Mouse (Mus musculus) WW6 (cell line): ENCODE results near the gene Itpkb.
A peak's percentile ranks its signal among the peaks of the same experiment; 100 is the strongest.

Source experiments
- DNase-seq: peaks from one replicate; pipeline ENCODE4 v3.0.0-alpha.2; 2013; ENCODE audit warnings: low read depth, low spot score

The Itpkb gene

DNA sequence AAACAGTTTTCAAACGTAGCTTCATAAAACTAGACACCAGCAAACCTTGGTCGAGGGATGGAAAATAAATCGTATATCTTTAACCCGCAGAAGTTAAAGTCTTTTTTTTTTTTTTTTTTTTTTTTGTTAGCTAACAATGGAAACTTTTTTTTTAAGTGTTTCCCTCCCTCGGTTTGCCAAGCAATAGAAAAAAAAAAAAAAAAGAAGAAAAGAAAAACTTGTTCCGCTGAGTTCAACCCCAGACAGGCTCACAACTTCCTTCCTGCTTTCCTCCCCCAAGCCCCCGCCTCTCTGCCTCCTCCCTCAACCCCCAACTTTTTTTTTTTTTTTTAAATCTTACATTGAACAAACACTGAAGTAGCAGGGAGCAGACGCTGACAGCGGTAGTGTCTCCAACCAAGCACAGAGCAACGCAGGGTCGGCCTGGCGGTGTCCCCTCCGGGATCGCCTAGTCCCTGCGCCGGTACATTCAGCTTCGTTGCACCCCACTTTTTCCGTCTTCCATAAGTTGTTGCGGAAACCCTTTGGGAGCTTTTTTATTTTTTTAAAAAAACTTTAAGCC, at the start of gene Itpkb:
Gene Itpkb (plus strand): TSS at position 341 of the 562 bp plus-strand sequence.
- DNase-seq = no peak

DNA sequence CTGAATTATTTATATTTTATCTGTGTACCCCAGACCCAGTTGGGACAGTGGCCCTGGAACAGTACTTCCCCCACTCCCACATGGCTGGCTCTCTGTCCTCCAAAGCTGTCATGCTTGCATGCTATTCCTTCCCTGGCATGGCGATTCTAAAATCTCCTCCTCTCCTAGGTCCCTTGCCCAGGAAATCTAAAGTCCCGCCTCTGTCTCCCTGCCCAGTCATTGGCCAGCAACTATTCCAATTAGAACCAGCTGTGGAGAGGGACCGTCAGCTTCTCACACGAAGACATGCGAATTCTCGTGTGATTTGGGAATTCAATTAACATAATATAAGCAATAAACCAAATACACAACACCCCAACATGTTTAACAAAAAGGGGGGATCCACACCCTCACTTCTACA, 47.7 kb upstream of the Itpkb start:
- DNase-seq = no peak

DNA sequence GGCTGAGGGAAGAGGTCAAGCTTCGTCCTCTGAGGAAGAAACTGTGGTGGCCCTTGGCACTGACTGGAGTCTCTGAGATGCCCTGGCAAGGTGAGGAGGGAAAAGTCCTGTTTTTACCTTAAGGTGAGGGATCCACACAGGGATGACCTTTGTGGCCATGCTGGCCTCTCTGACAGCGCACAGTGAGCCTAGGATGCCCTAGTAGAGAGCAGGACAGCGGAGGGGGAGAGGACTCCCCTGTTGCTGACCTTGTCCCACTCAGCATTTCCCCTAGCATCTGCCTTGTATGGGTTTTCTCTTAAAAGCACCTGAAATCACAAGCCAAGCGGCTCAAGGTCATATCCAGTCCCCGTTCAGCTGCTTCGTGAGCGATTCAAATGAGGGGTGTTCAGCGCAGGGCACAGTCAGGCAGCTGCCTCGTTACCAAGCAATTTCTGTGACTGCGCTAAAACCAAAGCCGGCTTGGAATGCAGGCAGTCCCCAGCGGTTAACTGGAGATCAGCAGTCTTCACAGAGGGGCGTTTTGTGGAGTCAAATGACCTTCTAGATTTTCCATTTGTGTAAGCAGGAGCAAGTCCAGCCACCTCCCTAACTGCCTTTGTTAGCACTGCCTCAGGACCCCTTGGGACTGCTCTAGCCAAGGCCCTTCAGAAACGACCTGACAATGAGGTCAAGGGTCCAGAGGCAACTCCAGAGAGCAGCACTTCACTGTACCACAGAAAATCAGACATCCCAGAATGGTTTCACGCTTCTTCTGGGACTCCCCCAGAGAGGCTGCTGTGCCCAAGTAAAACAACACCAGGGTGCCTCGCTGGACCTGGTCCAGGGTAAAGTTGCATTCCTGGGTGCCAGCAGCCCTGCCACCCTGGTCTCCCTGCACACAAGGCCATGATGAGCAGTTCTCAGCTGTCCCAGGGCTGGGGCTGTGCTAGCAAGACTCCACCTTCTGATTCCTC, 46.2 kb upstream of the Itpkb start:
- DNase-seq = peak; percentile 45

DNA sequence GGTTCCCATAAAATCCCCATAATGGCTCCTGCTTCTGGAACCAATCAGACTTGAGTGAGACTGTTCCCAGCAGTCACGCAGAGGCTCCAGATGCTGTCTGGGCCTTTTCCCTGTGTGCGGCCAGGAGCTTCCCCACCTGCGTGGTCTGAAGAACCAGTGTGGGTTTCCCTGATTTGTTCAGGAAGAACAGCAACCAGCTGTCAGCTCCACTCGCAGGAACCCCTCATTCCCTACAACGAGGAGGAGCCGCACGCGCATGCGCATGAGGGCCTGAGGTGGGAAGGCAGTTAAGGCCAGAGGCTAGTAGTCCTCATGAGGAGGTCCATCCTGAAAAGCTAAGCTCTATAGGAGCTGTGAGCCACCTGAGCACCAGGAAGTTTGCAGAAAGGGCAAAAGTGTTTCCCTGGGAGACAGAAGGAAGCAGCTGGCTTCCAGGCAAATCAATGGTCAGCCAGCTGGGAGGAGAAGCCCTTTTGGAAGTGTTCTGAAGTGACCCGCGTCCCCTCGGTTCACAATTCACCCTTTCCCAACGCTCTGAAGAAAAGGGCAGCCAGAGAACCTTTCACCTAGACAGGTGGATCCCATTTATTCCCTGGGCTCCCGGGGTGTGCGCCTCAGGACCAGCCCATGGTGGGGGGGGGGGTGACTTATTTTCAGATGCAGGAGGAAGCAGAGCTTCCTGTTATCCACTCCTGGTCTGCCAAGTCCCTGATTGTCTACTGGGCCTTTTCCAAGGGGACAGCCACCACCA, 44.0 kb upstream of the Itpkb start:
- DNase-seq = no peak

DNA sequence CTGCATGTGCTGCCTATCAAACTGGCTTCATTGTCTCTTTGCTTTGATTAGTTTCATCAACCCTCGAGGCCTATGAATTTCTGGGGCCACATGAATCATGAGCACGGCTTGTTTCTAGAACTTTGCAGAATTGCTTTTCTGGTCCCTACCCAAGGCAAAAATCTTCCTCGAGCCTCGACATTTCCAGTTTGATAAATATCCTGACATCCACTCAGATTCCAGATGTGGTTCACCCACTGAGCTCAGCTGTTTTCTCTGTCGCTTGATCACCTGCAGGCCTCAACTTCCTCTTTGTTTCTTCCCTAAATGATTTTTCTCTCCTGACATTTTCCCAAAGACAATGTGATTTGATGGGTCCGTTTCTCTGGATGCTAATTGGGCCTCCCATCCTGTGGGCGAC, 42.1 kb upstream of the Itpkb start:
- no peak for DNase-seq

DNA sequence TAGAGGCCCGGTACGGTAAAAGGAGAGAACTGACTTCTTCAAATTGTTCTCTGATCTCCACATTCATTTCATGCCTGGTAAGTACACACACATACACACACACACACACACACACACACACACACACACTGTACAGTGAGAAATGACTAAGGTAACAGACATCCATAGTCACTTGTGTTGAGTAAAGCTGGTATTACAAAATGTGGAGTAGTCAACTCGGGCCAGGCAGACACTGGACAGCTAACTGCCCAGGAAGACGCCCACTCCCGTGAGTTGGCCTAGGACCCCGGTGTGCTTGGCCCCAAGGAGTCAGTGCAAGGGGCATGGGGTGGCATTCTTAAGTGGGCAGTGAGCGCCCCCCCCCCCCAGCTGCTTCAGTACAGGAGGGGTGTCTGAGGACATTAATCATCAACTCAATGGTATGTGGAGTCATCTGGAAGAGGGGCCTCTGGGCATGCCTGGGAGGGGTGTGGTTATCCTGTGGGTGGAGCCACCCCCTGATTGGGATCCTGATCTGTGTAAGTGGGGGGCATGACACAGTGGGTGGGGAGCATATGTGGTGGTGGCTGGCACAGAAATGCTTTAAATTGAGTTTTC, 41.3 kb upstream of the Itpkb start:
- no peak for DNase-seq

DNA sequence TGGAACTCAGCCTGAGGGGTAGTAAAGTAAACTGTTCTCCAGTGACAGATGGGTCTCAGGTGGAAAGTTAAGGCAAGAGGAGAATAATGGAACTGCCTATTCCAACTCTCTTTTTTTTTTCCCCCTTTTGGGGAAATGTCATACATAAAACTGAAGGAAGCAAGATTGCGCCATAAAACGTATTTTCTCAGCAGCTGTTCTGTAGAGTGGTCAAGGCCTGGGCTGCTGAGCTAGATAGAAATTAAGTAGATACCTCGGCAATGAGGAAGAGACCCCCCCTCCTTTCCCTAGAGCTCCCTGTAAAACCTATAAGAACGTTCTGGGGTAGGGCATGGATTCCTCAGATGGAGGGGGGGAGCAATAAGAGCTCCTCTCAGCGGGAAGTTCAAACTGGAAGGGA, 40.5 kb upstream of the Itpkb start:
- no peak for DNase-seq

DNA sequence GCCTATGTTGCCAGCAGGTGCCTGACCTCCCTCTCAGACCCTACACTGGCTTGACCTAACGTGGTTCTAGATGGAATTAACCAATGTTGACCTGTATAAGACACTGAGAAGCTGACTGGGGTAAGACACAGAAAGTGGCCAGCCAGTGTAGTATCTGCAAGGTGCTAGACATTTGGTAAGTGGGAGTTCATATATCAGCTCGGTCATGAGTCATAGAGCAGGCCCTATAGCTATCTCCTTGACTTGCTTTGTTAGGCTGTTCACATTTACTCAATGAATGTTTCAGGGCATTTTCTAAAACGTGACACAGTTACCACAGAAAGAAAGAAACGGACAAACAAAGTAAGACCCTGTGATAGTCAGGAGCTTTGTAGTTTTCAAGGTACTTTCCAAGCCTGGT, 39.9 kb upstream of the Itpkb start:
- no peak for DNase-seq

DNA sequence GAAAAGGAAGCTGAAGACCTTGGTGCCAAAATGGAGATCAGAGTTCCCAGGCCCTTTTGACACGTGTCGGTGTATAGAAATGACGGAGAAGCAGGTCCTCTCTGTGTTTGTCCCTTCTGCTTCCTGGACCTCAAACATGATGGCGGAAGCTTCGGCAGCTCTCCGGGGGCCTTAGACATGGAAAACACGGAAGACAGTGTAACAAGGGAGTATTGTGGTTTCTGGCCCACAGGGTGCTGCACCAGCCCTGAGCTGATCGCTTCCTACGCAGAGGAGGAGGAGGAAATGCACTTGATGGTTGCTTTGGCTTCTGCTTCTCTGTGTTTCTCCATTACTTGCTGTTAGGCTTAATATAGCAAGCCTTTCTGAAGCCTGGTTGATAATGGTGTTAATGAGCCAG, 34.2 kb upstream of the Itpkb start:
- no peak for DNase-seq

DNA sequence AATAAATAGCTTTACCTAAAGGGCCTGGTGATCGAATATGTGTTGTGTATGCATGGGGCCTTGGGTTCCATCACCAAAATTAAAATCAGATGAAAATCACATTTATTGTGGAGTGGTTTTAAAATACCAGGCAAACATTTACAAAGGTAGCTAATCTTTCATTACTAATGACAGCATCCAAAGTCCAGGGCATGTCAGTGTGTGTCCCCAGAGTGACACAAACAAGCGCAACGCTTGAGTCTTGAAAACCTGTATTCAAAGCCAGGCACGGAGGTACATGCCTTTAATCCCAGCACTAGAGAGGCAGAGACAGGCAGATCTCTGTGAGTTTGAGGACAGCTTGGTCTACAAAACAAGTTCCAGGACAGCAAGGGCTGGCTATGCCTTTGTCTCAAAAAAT, 30.6 kb upstream of the Itpkb start:
- DNase-seq = no peak

DNA sequence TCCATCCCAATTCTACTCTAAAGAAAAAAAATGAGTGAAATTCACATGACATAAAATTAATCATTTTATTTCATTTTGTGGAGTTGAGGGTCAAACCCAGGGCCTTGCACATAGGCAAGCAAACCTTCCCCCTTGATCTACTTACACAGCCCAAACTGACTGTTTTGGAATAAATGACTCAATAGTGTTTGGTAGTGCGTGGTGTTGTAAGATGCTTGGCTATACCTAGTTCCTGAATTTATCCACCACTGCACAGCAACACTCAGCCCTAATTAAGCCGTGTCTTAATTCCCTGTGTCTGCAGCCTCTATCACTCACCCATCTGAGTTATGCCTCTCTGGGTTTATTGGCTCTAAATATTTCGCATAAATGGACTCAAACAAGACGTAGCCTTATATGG, 30.0 kb upstream of the Itpkb start:
- DNase-seq = no peak

DNA sequence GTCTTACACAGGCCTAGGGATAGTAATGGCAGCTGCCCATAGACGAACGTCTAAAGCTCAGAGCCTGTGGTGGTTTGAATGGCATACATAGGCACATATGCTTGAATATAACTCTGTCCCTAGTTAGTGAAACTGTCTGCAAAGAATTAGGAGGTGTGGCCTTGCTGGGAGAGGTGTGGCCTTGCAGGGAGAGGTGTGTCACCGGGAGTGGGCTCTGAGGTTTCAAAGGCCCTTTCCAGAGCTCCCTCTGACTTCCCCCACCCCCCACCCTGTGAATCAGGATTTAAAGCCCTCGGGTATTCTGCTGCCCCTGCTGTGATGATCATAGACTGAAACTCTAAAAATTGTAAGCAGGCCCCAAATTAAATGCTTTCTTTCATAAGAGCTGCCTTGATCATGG, 29.3 kb upstream of the Itpkb start:
- no peak for DNase-seq

DNA sequence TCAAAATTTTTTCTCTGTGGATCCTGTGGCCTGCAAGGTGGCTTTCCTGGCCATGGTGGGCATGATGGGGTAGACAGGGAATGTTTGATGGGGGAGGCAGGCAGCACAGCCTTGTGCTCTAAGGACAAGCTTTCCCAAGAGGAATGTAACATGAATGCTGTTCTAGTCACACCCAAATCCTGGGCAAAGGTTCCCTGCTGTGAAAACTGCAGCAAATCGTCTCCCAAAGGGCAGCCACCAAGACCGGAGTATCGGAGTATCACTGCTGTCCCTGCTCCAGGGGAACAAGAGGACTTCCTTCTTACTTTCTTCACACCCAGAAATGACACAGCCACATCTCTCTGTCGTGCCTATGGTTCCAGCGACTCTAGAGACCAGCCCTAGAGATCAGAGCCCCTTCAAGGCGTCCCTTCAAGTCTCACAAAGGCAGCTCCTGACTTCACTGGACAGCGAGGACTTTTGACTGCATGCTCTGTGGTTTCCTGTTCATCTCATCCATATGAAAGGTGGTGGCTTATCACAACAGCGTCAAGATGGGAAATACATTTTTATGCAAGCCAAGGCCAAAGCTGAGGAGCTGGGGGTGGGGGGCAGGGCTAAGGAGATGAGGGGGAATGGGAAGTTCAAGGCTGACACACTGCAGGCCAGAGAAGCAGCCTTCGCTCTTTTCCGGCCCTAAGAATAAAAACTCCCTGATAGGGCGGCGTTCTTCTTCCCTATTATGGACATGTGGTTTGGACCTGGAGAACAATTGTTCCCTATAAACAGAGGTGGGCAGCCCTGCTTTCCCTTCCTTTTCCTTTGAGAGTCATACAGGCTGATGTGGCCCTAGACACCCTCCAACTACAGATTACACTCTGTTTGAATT, 27.8 kb upstream of the Itpkb start:
- no peak for DNase-seq

DNA sequence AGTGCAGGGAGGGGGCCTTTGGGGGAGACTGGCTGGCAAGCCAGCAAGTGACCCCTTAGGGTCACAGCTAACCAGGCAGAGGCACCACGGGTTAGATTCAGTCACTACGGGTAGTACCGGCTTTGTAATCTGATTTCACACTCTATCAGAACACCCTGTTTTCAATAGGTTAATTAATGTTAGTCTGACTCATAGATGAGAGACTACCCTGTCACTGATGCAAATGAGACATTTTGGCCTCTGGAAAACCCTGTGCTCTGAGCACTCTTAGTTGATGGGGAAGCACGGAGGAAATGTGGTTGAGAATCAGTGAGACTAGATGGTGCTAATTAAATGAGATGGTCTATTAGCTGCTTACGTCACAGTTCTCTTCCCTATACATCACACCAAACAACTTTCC, 26.7 kb upstream of the Itpkb start:
- DNase-seq = no peak

DNA sequence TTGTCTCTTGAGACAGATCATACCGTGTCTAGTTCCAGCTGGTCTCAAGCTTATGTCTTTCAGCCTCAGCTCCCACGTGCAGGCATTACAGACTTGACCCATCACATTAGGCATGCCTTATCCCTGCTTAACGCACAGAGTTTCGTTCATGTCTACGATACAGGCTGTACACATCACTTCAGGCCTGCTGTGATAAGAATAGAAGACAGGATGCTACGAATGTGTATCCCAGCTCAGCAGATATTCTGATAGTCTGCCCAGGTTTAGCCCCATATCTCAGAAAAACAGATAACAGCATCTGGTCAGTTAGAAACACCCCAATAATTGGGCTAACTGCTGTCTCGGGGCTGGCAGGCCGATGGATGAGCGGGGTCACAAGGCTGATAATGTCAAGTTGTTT, 23.4 kb upstream of the Itpkb start:
- DNase-seq = no peak

DNA sequence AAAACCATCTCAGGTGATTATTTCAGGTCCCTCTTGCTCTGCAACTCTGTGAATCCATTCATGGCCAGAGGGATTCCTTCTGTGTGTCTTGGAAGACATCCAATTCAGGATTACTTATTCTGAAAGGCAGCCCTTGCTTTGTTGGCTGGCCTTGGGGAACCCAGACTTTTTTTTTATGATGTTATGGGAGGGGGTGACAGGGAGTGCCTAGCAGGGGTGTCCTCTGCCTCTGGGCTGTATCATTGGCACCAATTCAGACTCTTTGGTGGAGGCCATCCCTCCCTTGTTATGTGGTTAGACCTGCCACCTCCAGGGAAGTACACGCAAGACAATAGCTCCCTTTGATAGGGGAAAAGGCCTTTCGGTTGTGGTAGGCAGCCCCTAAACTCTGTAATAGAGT, 22.6 kb upstream of the Itpkb start:
- no peak for DNase-seq

DNA sequence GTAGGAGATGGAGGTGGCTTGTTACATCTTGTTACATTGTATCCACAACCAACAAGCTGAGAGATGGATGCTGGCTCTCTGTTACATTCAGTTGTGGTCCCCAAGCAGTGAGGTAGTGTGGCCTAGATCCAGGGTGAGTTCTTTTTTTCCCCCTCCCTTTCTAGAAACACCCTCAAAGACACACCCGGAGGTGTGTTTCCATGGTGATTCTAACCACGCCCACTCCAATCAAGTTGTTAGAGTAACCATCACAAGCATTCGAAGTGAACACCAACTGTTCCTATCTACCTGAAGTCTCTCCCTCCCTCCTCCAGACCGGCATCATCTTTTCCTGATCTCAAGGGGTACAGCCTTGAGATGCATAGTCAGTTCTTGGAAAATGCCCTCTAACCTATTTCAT, 21.4 kb upstream of the Itpkb start:
- no peak for DNase-seq

DNA sequence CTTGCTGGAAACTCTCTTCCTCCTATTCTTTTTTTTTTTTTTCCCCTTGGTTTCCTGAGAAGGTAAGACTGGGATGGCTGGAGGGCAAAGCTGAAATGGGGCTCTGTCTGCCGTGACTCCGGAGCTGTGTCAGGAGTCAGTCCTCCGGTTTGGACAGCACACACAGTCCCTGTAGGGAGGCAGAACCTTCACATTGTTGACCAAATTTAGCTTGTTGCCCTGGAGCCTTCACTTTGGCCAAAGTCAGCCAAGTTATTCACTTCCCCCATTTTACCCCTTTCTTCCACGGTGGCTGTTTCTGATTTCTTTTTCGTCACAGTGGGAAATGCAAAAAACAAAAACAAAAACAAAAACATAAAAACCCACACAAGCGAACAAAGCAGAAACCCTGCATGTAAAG, 18.0 kb upstream of the Itpkb start:
- no peak for DNase-seq

DNA sequence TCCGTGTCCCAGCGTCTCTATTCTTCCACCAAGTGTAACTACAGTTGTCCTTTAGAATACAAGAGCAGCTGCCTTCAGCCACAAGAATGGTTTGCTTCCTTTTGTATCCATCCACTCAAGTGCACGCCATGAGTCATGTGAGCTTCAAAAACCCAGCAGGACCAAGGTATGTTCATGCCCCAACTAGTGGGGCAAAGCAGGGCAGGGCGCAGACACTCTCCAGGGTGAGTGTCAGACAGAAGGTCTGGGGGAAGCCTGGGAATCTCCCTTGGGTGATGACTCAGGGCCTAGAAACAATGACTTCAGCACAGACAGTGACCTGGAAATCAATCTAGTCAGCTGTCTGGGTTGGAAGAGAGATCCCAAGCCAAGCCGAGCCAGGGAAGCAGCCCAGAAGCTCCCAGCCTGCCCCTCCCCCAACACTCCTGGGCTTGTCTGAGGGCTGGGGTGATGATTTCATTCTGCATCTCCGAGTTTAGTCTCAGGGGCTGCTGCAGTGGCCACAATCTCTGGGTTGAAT, 17.4 kb upstream of the Itpkb start:
- no peak for DNase-seq

DNA sequence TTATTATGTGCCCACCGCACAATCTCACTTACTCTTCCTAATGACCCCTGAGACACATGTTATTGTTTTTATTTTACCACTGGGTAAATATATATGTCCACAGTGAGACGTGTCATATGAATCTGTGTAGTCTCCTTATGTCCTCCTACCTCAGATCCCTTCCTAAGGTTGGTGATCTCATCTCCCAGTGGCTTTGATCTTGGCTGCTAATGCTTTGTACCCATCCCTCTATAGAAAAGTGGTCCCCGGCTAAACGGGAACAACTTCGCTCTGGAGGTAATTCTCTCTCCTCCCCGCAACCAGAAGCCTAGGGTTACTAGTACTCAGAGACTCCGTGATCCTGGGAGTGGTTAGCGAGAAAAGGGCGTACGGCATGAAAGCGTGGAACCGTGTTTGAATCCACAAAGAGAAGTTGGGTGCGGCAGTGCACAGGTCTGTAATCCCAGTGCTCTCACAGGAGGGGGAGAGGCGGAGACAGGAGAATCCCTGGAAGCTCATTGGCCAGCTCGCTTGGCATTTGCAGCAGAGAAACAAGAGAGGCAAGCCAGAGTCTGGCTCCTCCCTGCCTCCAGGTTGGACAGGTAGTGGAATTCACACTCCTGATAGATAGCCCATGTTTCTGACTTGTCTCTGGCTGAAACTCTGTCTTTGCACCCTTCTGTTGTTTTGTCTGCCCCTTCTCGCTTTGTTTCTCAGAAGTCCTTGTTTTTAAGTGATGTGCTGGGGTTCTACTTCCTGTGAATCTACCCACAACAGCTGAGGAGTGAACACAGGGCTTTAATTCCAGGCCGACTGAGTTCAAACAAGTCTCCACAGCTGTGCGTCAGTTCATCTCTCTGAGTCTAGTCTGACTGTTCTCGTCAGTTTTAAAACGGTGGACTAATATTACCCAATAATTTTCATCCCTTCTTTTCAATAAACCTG, 16.5 kb upstream of the Itpkb start:
- peak; percentile 80 for DNase-seq
